Mouse (Mus musculus) layer of hippocampus, adult 11-12 months (tissue): ENCODE results near the gene 1700001P01Rik.
"Not testable (repeated sequence)": the region's sequence is repeated elsewhere in the genome, so short reads cannot be mapped to it uniquely, and the experiment has no call there.

Source experiments
- DNase-seq: peaks from one replicate; pipeline ENCODE4 v3.0.0; 2022; ENCODE audit warnings: low spot score

Gene 1700001P01Rik

GRCm38 (mm10) chr11:97793165-97793564 is 17.4 kb upstream of the 1700001P01Rik start:
- DNase-seq, result peak; percentile 72

- DNase-seq, result not testable (repeated sequence)
Measured at GRCm38 (mm10) chr11:97790778-97791438, 15.2 kb upstream of the 1700001P01Rik start.

GRCm38 (mm10) chr11:97789727-97790126 is 14.0 kb upstream of the 1700001P01Rik start:
- no peak for DNase-seq

GRCm38 (mm10) chr11:97787961-97788360 is 12.2 kb upstream of the 1700001P01Rik start:
- no peak for DNase-seq

GRCm38 (mm10) chr11:97782564-97782895 is 6.8 kb upstream of the 1700001P01Rik start:
- no peak for DNase-seq

GRCm38 (mm10) chr11:97781832-97782563 is 6.3 kb upstream of the 1700001P01Rik start, which contains the start of gene Rpl23:
Gene Rpl23, minus strand, starts transcription at chr11:97782437.
- peak; percentile 99 for DNase-seq

- DNase-seq, result no peak
Measured at GRCm38 (mm10) chr11:97781478-97781831, 5.7 kb upstream of the 1700001P01Rik start.

GRCm38 (mm10) chr11:97779968-97780701 is 4.4 kb upstream of the 1700001P01Rik start:
- DNase-seq, result no peak

- DNase-seq, result no peak
Measured at GRCm38 (mm10) chr11:97778918-97779317, 3.2 kb upstream of the 1700001P01Rik start.

GRCm38 (mm10) chr11:97777129-97777529 is 1.4 kb upstream of the 1700001P01Rik start:
- no peak for DNase-seq

GRCm38 (mm10) chr11:97776497-97777128 is 895 bp upstream of the 1700001P01Rik start:
- DNase-seq, result no peak

GRCm38 (mm10) chr11:97775186-97775585 is 532 bp downstream of the 1700001P01Rik start:
- DNase-seq, result no peak

GRCm38 (mm10) chr11:97771410-97771809 is 4.3 kb downstream of the 1700001P01Rik start:
- DNase-seq, result no peak

- DNase-seq, result no peak
Measured at GRCm38 (mm10) chr11:97769704-97770103, 6.0 kb downstream of the 1700001P01Rik start.

GRCm38 (mm10) chr11:97766154-97766881 is 9.4 kb downstream of the 1700001P01Rik start, which contains the start of gene Cwc25:
Gene Cwc25, minus strand, starts transcription at chr11:97766556.
- peak; percentile 95 for DNase-seq

- no peak for DNase-seq
Measured at GRCm38 (mm10) chr11:97761638-97762037, 14.1 kb downstream of the 1700001P01Rik start.

GRCm38 (mm10) chr11:97758942-97759341 is 16.8 kb downstream of the 1700001P01Rik start:
- DNase-seq, result no peak

- no peak for DNase-seq
Measured at GRCm38 (mm10) chr11:97758125-97758524, 17.6 kb downstream of the 1700001P01Rik start.

GRCm38 (mm10) chr11:97753277-97753676 is 22.4 kb downstream of the 1700001P01Rik start:
- no peak for DNase-seq

- DNase-seq, result no peak
Measured at GRCm38 (mm10) chr11:97748496-97748895, 27.2 kb downstream of the 1700001P01Rik start.

- no peak for DNase-seq
Measured at GRCm38 (mm10) chr11:97747773-97748172, 27.9 kb downstream of the 1700001P01Rik start.

GRCm38 (mm10) chr11:97745331-97745721 is 30.4 kb downstream of the 1700001P01Rik start:
- no peak for DNase-seq
